Mouse (Mus musculus) thymus, adult 18-20 months (tissue): ENCODE measurements around the gene Impad1.
A peak's percentile ranks its signal among the peaks of the same experiment; 100 is the strongest.

ENCODE experiments used
- DNase-seq, 2 experiments: peaks; one replicate each; pipeline ENCODE4 v3.0.0; 2022; ENCODE audit warnings: mixed read lengths in 2 of 2

Impad1 gene

GRCm38 (mm10) chr4:4792992-4793834 is at the start of gene Impad1:
Impad1 (minus strand) TSS chr4:4793355.
- DNase-seq, result peak; percentile 77 to 81

- no peak for DNase-seq
Measured at GRCm38 (mm10) chr4:4840145-4840544, 47.0 kb upstream of the Impad1 start.

GRCm38 (mm10) chr4:4833789-4834295 is 40.7 kb upstream of the Impad1 start:
- no peak for DNase-seq

- no peak for DNase-seq
Measured at GRCm38 (mm10) chr4:4828131-4828530, 35.0 kb upstream of the Impad1 start.

GRCm38 (mm10) chr4:4822119-4822518 is 29.0 kb upstream of the Impad1 start:
- DNase-seq, result no peak

- DNase-seq, result peak; percentile 24 to 26
Measured at GRCm38 (mm10) chr4:4792141-4792991, 789 bp downstream of the Impad1 start.

GRCm38 (mm10) chr4:4791180-4791579 is 2.0 kb downstream of the Impad1 start:
- no peak for DNase-seq

GRCm38 (mm10) chr4:4785169-4785568 is 8.0 kb downstream of the Impad1 start:
- no peak for DNase-seq

GRCm38 (mm10) chr4:4784305-4784704 is 8.8 kb downstream of the Impad1 start:
- no peak for DNase-seq

GRCm38 (mm10) chr4:4783686-4783957 is 9.5 kb downstream of the Impad1 start:
- DNase-seq, result no peak

- DNase-seq, result no peak
Measured at GRCm38 (mm10) chr4:4782882-4783685, 10.1 kb downstream of the Impad1 start.

- DNase-seq, result no peak
Measured at GRCm38 (mm10) chr4:4779265-4779770, 13.8 kb downstream of the Impad1 start.

- DNase-seq, result no peak
Measured at GRCm38 (mm10) chr4:4771523-4772114, 21.5 kb downstream of the Impad1 start.

GRCm38 (mm10) chr4:4765806-4766205 is 27.3 kb downstream of the Impad1 start:
- no peak for DNase-seq

- DNase-seq, result no peak
Measured at GRCm38 (mm10) chr4:4758376-4758775, 34.8 kb downstream of the Impad1 start.

GRCm38 (mm10) chr4:4729427-4729826 is 63.7 kb downstream of the Impad1 start:
- no peak for DNase-seq

GRCm38 (mm10) chr4:4726241-4726776 is 66.8 kb downstream of the Impad1 start:
- DNase-seq, result no peak

- DNase-seq, result no peak
Measured at GRCm38 (mm10) chr4:4723821-4724220, 69.3 kb downstream of the Impad1 start.

- DNase-seq, result no peak
Measured at GRCm38 (mm10) chr4:4722081-4722480, 71.1 kb downstream of the Impad1 start.

GRCm38 (mm10) chr4:4717763-4718347 is 75.3 kb downstream of the Impad1 start:
- DNase-seq, result no peak
